Mouse (Mus musculus) liver, embryonic 16.5 days (tissue): ENCODE measurements around the gene Rbm24. TPM values are rescaled to one million over a fixed set of nuclear protein-coding genes. Genes with fewer than 3 reads are reported as not detected.

Experiments used
- ATAC-seq: fragments of 200-750 bp; cut with Nextera tagmentation; 2 replicates; pipeline ENCODE4 v1.8.0; 2017; ENCODE audit warnings: low read depth, mild to moderate bottlenecking, moderate number of reproducible peaks, moderate library complexity
- H3K27ac ChIP-seq: fragments of 300-500 bp; sonication (generic); 2 replicates; pipeline ENCODE4 v1.5.1; 2014; ENCODE audit warnings: mild to moderate bottlenecking, low read length
- H3K27me3 ChIP-seq: fragments of 300-500 bp; sonication (generic); 2 replicates; pipeline ENCODE4 v1.6.1; 2014; ENCODE audit warnings: low read depth, low read length, mixed read lengths; ENCODE audit not compliant: control insufficient read depth, insufficient read depth
- H3K36me3 ChIP-seq: fragments of 300-500 bp; sonication (generic); 2 replicates; pipeline ENCODE4 v1.6.1; 2014; ENCODE audit warnings: mild to moderate bottlenecking; ENCODE audit not compliant: control insufficient read depth, insufficient read depth
- H3K4me1 ChIP-seq: fragments of 300-500 bp; sonication (generic); 2 replicates; pipeline ENCODE4 v1.6.1; 2014; ENCODE audit warnings: low read depth, low read length, mixed read lengths; ENCODE audit not compliant: control insufficient read depth
- H3K4me2 ChIP-seq: fragments of 300-500 bp; sonication (generic); 2 replicates; pipeline ENCODE4 v1.6.1; 2014; ENCODE audit warnings: low read depth, low read length, mixed read lengths
- H3K4me3 ChIP-seq: fragments of 300-500 bp; sonication (generic); 2 replicates; pipeline ENCODE4 v1.5.1; 2014; ENCODE audit warnings: low read depth, mild to moderate bottlenecking, low read length
- H3K9ac ChIP-seq: fragments of 300-500 bp; sonication (generic); 2 replicates; pipeline ENCODE4 v1.6.1; 2014; ENCODE audit warnings: low read depth, low read length
- H3K9me3 ChIP-seq: fragments of 300-500 bp; sonication (generic); replicated peaks from 2 replicates; pipeline ENCODE4 v1.6.1; 2016; ENCODE audit warnings: low read length; ENCODE audit not compliant: control insufficient read depth
- WGBS: fragments of 180-500 bp; shearing (Covaris S2); extraction: QIAGEN DNeasy Blood & Tissue Kit; methylation state at CpG from one replicate; pipeline ENCODE4 v1.1.7; 2014; ENCODE audit not compliant: insufficient replicate concordance; 5-methylcytosine and 5-hydroxymethylcytosine counted together
- polyA plus RNA-seq: library from polyadenylated mRNA; unstranded; fragments of >200 nt; fragmentation: Nextera tagmentation; extraction: Ambion mirVana; gene quantifications from 2 replicates; pipeline ENCODE4 v1.2.1, GENCODE M21; 2015

Gene Rbm24
- polyA plus RNA-seq, 1 experiment from 2014 or later, result 0.13 TPM

- ATAC-seq, result no peak
- Histone ChIP-seq H3K27me3 (no peaks in the 10 kb centered on the region), H3K9ac (no peak overlapping the region), H3K36me3 (no peaks in the 10 kb centered on the region), H3K9me3 (no peaks in the 10 kb centered on the region), H3K4me2 (no peak overlapping the region), H3K4me3 (no peak overlapping the region), H3K4me1 (no peaks in the 10 kb centered on the region), H3K27ac (no peak overlapping the region)
- WGBS, result 37% methylated on average over 4 of the region's 4 CpGs
Measured at GRCm38 (mm10) chr13:46449955-46450354, 31.7 kb downstream of the Rbm24 start.

- Histone ChIP-seq H3K27ac (no peak overlapping the region), H3K9me3 (no peaks in the 10 kb centered on the region), H3K4me3 (no peak overlapping the region), H3K36me3 (no peaks in the 10 kb centered on the region), H3K4me1 (no peaks in the 10 kb centered on the region), H3K27me3 (no peaks in the 10 kb centered on the region), H3K4me2 (no peak overlapping the region), H3K9ac (no peak overlapping the region)
- 61% methylated on average over 7 of the region's 7 CpGs for WGBS
- ATAC-seq, result no peak
Measured at GRCm38 (mm10) chr13:46450623-46451022, 32.4 kb downstream of the Rbm24 start.

GRCm38 (mm10) chr13:46451548-46451947 lies 33.3 kb downstream of the Rbm24 start:
- WGBS, result 60% methylated on average over 3 of the region's 3 CpGs
- Histone ChIP-seq H3K9ac (no peak overlapping the region), H3K27ac (no peak overlapping the region), H3K4me2 (no peak overlapping the region), H3K4me3 (no peak overlapping the region), H3K36me3 (no peaks in the 10 kb centered on the region), H3K4me1 (no peaks in the 10 kb centered on the region), H3K9me3 (no peaks in the 10 kb centered on the region), H3K27me3 (no peaks in the 10 kb centered on the region)
- ATAC-seq, result no peak

GRCm38 (mm10) chr13:46459546-46459945 lies 41.3 kb downstream of the Rbm24 start:
- no peak overlapping the region for H3K4me2 ChIP-seq
- no peak overlapping the region for H3K4me3 ChIP-seq
- H3K4me1 ChIP-seq, result no peaks in the 10 kb centered on the region
- no peaks in the 10 kb centered on the region for H3K27me3 ChIP-seq
- H3K9me3 ChIP-seq, result no peaks in the 10 kb centered on the region
- H3K27ac ChIP-seq, result no peak overlapping the region
- no peak for ATAC-seq
- H3K36me3 ChIP-seq, result no peaks in the 10 kb centered on the region
- WGBS, result 73% methylated on average over 10 of the region's 10 CpGs
- no peak overlapping the region for H3K9ac ChIP-seq

GRCm38 (mm10) chr13:46462280-46462679 lies 44.0 kb downstream of the Rbm24 start:
- Histone ChIP-seq H3K4me3 (no peak overlapping the region), H3K9ac (no peak overlapping the region), H3K27ac (no peak overlapping the region), H3K9me3 (no peaks in the 10 kb centered on the region), H3K27me3 (no peaks in the 10 kb centered on the region), H3K4me1 (no peaks in the 10 kb centered on the region), H3K36me3 (no peaks in the 10 kb centered on the region), H3K4me2 (no peak overlapping the region)
- no peak for ATAC-seq
- 68% methylated on average over 4 of the region's 4 CpGs for WGBS

- no peaks in the 10 kb centered on the region for H3K9me3 ChIP-seq
- no peaks in the 10 kb centered on the region for H3K27me3 ChIP-seq
- H3K4me3 ChIP-seq, result no peak overlapping the region
- no peak overlapping the region for H3K4me2 ChIP-seq
- H3K4me1 ChIP-seq, result no peaks in the 10 kb centered on the region
- H3K36me3 ChIP-seq, result no peaks in the 10 kb centered on the region
- H3K27ac ChIP-seq, result no peak overlapping the region
- no peak overlapping the region for H3K9ac ChIP-seq
- WGBS, result 20% methylated on average over 3 of the region's 3 CpGs
- no peak for ATAC-seq
Measured at GRCm38 (mm10) chr13:46463764-46464163, 45.5 kb downstream of the Rbm24 start.

- Histone ChIP-seq H3K4me2 (no peak overlapping the region), H3K36me3 (no peaks in the 10 kb centered on the region), H3K4me1 (no peaks in the 10 kb centered on the region), H3K9me3 (no peaks in the 10 kb centered on the region), H3K9ac (no peak overlapping the region), H3K27ac (no peak overlapping the region), H3K27me3 (no peaks in the 10 kb centered on the region), H3K4me3 (no peak overlapping the region)
- 41% methylated on average over 8 of the region's 8 CpGs for WGBS
- no peak for ATAC-seq
Measured at GRCm38 (mm10) chr13:46468251-46468650, 50.0 kb downstream of the Rbm24 start.

GRCm38 (mm10) chr13:46469536-46469935 lies 51.3 kb downstream of the Rbm24 start:
- H3K4me3 ChIP-seq, result no peak overlapping the region
- H3K27ac ChIP-seq, result no peak overlapping the region
- H3K4me2 ChIP-seq, result no peak overlapping the region
- no peaks in the 10 kb centered on the region for H3K27me3 ChIP-seq
- H3K9ac ChIP-seq, result no peak overlapping the region
- H3K4me1 ChIP-seq, result no peaks in the 10 kb centered on the region
- H3K36me3 ChIP-seq, result no peaks in the 10 kb centered on the region
- no peak for ATAC-seq
- 60% methylated on average over 2 of the region's 2 CpGs for WGBS
- H3K9me3 ChIP-seq, result no peaks in the 10 kb centered on the region
